Mouse (Mus musculus): ENCODE measurements around the gene Arf3. TPM values are rescaled to one million over a fixed set of nuclear protein-coding genes. Genes with fewer than 3 reads are reported as not detected.

The Arf3 gene
- polyA plus RNA-seq, 1 experiment from 2014 or later = 99.9 TPM

- Histone ChIP-seq H3K9ac (replicated peaks; ENCODE audit: low read depth, low read length) (no peak overlapping the region), H3K27me3 (replicated peaks; ENCODE audit: control insufficient read depth, insufficient read depth, low read length) (peaks cover 86% of the 10 kb centered on the region), H3K9me3 (ENCODE audit: control insufficient read depth, low read length) (no peaks in the 10 kb centered on the region), H3K4me2 (ENCODE audit: low read length) (no peak overlapping the region), H3K4me3 (replicated peaks; ENCODE audit: low read length) (no peak overlapping the region), H3K36me3 (ENCODE audit: control insufficient read depth, insufficient read depth) (no peaks in the 10 kb centered on the region), H3K27ac (ENCODE audit: low read length) (no peak overlapping the region), H3K4me1 (replicated peaks; ENCODE audit: control insufficient read depth, insufficient read depth, low read length) (peaks cover 23% of the 10 kb centered on the region)
- ATAC-seq = no peak
- 8% methylated on average over 15 of the region's 15 CpGs for WGBS
Observed at GRCm38 (mm10) chr15:98774096-98774495, 11.1 kb upstream of the Arf3 start.

- no peaks in the 10 kb centered on the region for H3K9me3 ChIP-seq (ENCODE audit: control insufficient read depth, low read length)
- H3K27ac ChIP-seq (ENCODE audit: low read length) = no peak overlapping the region
- no peak for ATAC-seq
- H3K4me2 ChIP-seq (ENCODE audit: low read length) = peak overlapping the region; percentile 53
- H3K9ac ChIP-seq (replicated peaks; ENCODE audit: low read depth, low read length) = peak overlapping the region; percentile 23; the same call in 1 of the 2 replicates
- H3K27me3 ChIP-seq (replicated peaks; ENCODE audit: control insufficient read depth, insufficient read depth, low read length) = peaks cover 72% of the 10 kb centered on the region
- H3K4me3 ChIP-seq (replicated peaks; ENCODE audit: low read length) = peak overlapping the region; percentile 35
- 2% methylated on average over 36 of the region's 36 CpGs for WGBS
- peaks cover 16% of the 10 kb centered on the region for H3K4me1 ChIP-seq (replicated peaks; ENCODE audit: control insufficient read depth, insufficient read depth, low read length)
- H3K36me3 ChIP-seq (ENCODE audit: control insufficient read depth, insufficient read depth) = no peaks in the 10 kb centered on the region
Observed at GRCm38 (mm10) chr15:98772511-98773211, 9.6 kb upstream of the Arf3 start.

DNA sequence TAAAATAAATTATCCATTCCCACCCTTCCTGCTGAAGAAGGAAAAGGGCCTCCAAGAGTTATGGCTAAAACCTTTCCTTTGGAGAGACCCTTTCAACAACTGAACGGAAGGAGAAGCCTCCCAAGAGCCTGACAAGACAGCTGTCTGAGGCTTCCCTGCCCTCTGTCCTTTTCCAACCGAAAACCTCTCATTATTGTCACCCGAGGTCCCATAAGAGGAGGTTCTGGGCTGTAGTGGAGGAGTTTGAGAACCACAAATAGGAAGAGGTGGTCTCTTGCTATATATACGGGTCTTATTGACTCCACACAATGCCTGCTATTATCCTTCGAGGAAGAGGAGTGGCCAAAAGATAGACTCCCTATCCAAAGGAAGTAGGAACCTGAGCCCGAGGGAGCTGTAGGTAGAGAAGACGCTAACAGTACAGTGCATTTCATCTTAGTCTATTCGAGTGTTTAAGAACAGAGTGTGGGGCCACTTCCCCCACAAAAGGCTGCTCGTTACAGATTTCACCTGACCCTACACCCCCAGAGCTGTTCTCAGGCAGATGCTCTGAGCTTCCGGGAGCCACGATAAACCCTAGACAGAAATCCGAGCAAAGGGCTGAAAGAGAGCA, 8.9 kb upstream of the Arf3 start:
- Histone ChIP-seq H3K27ac (ENCODE audit: low read length) (no peak overlapping the region), H3K9ac (replicated peaks; ENCODE audit: low read depth, low read length) (no peak overlapping the region), H3K36me3 (ENCODE audit: control insufficient read depth, insufficient read depth) (no peaks in the 10 kb centered on the region), H3K4me3 (replicated peaks; ENCODE audit: low read length) (no peak overlapping the region), H3K4me2 (ENCODE audit: low read length) (no peak overlapping the region; the same call in 1 of the 2 replicates), H3K9me3 (ENCODE audit: control insufficient read depth, low read length) (no peaks in the 10 kb centered on the region), H3K27me3 (replicated peaks; ENCODE audit: control insufficient read depth, insufficient read depth, low read length) (peaks cover 65% of the 10 kb centered on the region), H3K4me1 (replicated peaks; ENCODE audit: control insufficient read depth, insufficient read depth, low read length) (peaks cover 16% of the 10 kb centered on the region)
- no peak for ATAC-seq
- WGBS = 3% methylated on average over 12 of the region's 12 CpGs

- H3K9me3 ChIP-seq (ENCODE audit: control insufficient read depth, low read length) = no peaks in the 10 kb centered on the region
- H3K9ac ChIP-seq (replicated peaks; ENCODE audit: low read depth, low read length) = no peak overlapping the region
- no peak for ATAC-seq
- WGBS = 23% methylated on average over 5 of the region's 5 CpGs
- H3K27ac ChIP-seq (ENCODE audit: low read length) = no peak overlapping the region
- H3K36me3 ChIP-seq (ENCODE audit: control insufficient read depth, insufficient read depth) = no peaks in the 10 kb centered on the region
- H3K27me3 ChIP-seq (replicated peaks; ENCODE audit: control insufficient read depth, insufficient read depth, low read length) = peaks cover 32% of the 10 kb centered on the region
- no peak overlapping the region for H3K4me3 ChIP-seq (replicated peaks; ENCODE audit: low read length)
- no peak overlapping the region for H3K4me2 ChIP-seq (ENCODE audit: low read length)
- peaks cover 14% of the 10 kb centered on the region for H3K4me1 ChIP-seq (replicated peaks; ENCODE audit: control insufficient read depth, insufficient read depth, low read length)
Observed at GRCm38 (mm10) chr15:98768259-98768658, 5.2 kb upstream of the Arf3 start.

DNA sequence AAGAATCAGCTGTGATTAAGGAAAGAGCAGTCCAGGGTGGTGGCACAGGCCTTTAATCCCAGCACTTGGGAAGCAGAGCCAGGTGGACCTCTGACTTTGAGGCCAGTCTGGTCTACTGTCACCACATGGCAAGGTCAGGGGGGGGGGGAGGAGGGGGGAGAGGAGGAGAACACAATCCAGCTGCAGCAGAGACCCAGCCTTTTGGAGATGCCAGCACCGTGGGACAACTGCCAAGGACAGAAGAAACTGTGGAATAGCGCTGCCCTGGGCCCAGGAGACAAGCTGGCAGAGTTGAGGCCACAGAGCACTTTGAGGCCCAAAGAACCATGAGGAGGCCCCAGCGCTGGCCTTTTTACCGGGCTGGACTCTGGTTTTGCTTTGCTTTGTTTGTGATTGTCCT, 2.9 kb upstream of the Arf3 start:
- Histone ChIP-seq H3K9me3 (ENCODE audit: control insufficient read depth, low read length) (no peaks in the 10 kb centered on the region), H3K4me3 (replicated peaks; ENCODE audit: low read length) (no peak overlapping the region), H3K36me3 (ENCODE audit: control insufficient read depth, insufficient read depth) (no peaks in the 10 kb centered on the region), H3K9ac (replicated peaks; ENCODE audit: low read depth, low read length) (no peak overlapping the region), H3K27ac (ENCODE audit: low read length) (no peak overlapping the region), H3K27me3 (replicated peaks; ENCODE audit: control insufficient read depth, insufficient read depth, low read length) (peaks cover 13% of the 10 kb centered on the region), H3K4me2 (ENCODE audit: low read length) (no peak overlapping the region), H3K4me1 (replicated peaks; ENCODE audit: control insufficient read depth, insufficient read depth, low read length) (peaks cover 17% of the 10 kb centered on the region)
- 42% methylated on average over 4 of the region's 4 CpGs for WGBS
- ATAC-seq = no peak

- ATAC-seq = peak; percentile 62
- peak overlapping the region; percentile 92 for H3K27ac ChIP-seq (ENCODE audit: low read length)
- H3K4me3 ChIP-seq (replicated peaks; ENCODE audit: low read length) = peak overlapping the region; percentile 98
- H3K4me1 ChIP-seq (replicated peaks; ENCODE audit: control insufficient read depth, insufficient read depth, low read length) = peaks cover 18% of the 10 kb centered on the region
- under 1% methylated on average over 21 of the region's 24 CpGs for WGBS
- peak overlapping the region; percentile 83 for H3K4me2 ChIP-seq (ENCODE audit: low read length)
- peak overlapping the region; percentile 96 for H3K9ac ChIP-seq (replicated peaks; ENCODE audit: low read depth, low read length)
- 0 out of 2 replicates have a peak, but pooled peaks cover 3% of the 10 kb centered on the region for H3K27me3 ChIP-seq (replicated peaks; ENCODE audit: control insufficient read depth, insufficient read depth, low read length)
- 0 out of 2 replicates have a peak, but pooled peaks cover 2% of the 10 kb centered on the region for H3K36me3 ChIP-seq (ENCODE audit: control insufficient read depth, insufficient read depth)
- H3K9me3 ChIP-seq (ENCODE audit: control insufficient read depth, low read length) = no peaks in the 10 kb centered on the region
Observed at GRCm38 (mm10) chr15:98762201-98762621, 803 bp downstream of the Arf3 start.

- no peak for ATAC-seq
- Histone ChIP-seq H3K9me3 (ENCODE audit: control insufficient read depth, low read length) (no peaks in the 10 kb centered on the region), H3K27ac (ENCODE audit: low read length) (no peak overlapping the region), H3K4me3 (replicated peaks; ENCODE audit: low read length) (no peak overlapping the region), H3K36me3 (ENCODE audit: control insufficient read depth, insufficient read depth) (no peaks in the 10 kb centered on the region), H3K4me1 (replicated peaks; ENCODE audit: control insufficient read depth, insufficient read depth, low read length) (peaks cover 3% of the 10 kb centered on the region; the same call in 1 of the 2 replicates), H3K27me3 (replicated peaks; ENCODE audit: control insufficient read depth, insufficient read depth, low read length) (no peaks in the 10 kb centered on the region), H3K9ac (replicated peaks; ENCODE audit: low read depth, low read length) (no peak overlapping the region), H3K4me2 (ENCODE audit: low read length) (no peak overlapping the region)
- WGBS = 83% methylated on average over 2 of the region's 2 CpGs
Observed at GRCm38 (mm10) chr15:98754125-98754524, 8.9 kb downstream of the Arf3 start.

GRCm38 (mm10) chr15:98753021-98753423, 10.0 kb downstream of the Arf3 start:
- no peak overlapping the region for H3K9ac ChIP-seq (replicated peaks; ENCODE audit: low read depth, low read length)
- WGBS = 69% methylated on average over 8 of the region's 8 CpGs
- no peak overlapping the region for H3K27ac ChIP-seq (ENCODE audit: low read length)
- no peaks in the 10 kb centered on the region for H3K9me3 ChIP-seq (ENCODE audit: control insufficient read depth, low read length)
- H3K4me3 ChIP-seq (replicated peaks; ENCODE audit: low read length) = no peak overlapping the region
- H3K27me3 ChIP-seq (replicated peaks; ENCODE audit: control insufficient read depth, insufficient read depth, low read length) = no peaks in the 10 kb centered on the region
- H3K4me2 ChIP-seq (ENCODE audit: low read length) = no peak overlapping the region
- no peaks in the 10 kb centered on the region for H3K36me3 ChIP-seq (ENCODE audit: control insufficient read depth, insufficient read depth)
- peaks cover 3% of the 10 kb centered on the region; the same call in 1 of the 2 replicates for H3K4me1 ChIP-seq (replicated peaks; ENCODE audit: control insufficient read depth, insufficient read depth, low read length)
- no peak for ATAC-seq

DNA sequence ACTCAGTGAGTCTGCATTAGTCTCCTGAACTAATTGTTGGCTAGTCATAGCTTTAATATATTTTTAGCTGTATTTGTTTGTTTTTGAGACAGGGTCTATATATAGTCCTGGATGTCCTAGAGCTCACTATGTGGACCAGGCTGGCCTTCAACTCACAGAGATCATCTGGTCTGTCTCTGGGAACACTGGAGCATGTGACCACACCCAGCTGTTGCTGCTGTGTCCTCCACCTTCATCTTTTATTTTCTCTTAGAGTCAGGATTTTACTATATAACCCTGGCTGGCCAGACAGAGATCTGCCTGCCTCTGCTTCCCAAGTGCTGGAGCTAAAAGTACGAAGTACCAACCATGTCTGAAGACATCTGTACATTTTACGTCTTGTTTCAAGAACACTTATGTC, 13.9 kb downstream of the Arf3 start:
- Histone ChIP-seq H3K27ac (ENCODE audit: low read length) (no peak overlapping the region), H3K9me3 (ENCODE audit: control insufficient read depth, low read length) (no peaks in the 10 kb centered on the region), H3K27me3 (replicated peaks; ENCODE audit: control insufficient read depth, insufficient read depth, low read length) (no peaks in the 10 kb centered on the region), H3K36me3 (ENCODE audit: control insufficient read depth, insufficient read depth) (no peaks in the 10 kb centered on the region), H3K4me2 (ENCODE audit: low read length) (no peak overlapping the region), H3K4me3 (replicated peaks; ENCODE audit: low read length) (no peak overlapping the region), H3K4me1 (replicated peaks; ENCODE audit: control insufficient read depth, insufficient read depth, low read length) (peaks cover 3% of the 10 kb centered on the region; the same call in 1 of the 2 replicates), H3K9ac (replicated peaks; ENCODE audit: low read depth, low read length) (no peak overlapping the region)
- ATAC-seq = no peak
- WGBS = 91% methylated on average over 2 of the region's 2 CpGs

Data from forebrain, embryonic 16.5 days (tissue).